Mouse (Mus musculus) heart, embryonic 13.5 days (tissue): ENCODE measurements around the gene Haspin. TPM values are rescaled to one million over a fixed set of nuclear protein-coding genes. Genes with fewer than 3 reads are reported as not detected.

Source experiments
- polyA plus RNA-seq: library from polyadenylated mRNA; unstranded; fragments of >200 nt; fragmentation: Nextera tagmentation; extraction: Ambion mirVana; gene quantifications from 2 replicates; pipeline ENCODE4 v1.2.1, GENCODE M21; 2015

Haspin gene
- polyA plus RNA-seq, 1 experiment from 2014 or later = 11.9 TPM

Other genes with a start within 250 kb of the Haspin start
- gene Atp2a3, start 177.1 kb downstream of the Haspin start, polyA plus RNA-seq = 3.9 and 4.0 TPM in 2 replicates
- 2.1 and 2.3 TPM in 2 replicates for gene P2rx1, start 139.2 kb downstream of the Haspin start, polyA plus RNA-seq
- gene Camkk1, start 119.3 kb downstream of the Haspin start, polyA plus RNA-seq = 2.2 and 3.0 TPM in 2 replicates
- gene Ncbp3, start 90.5 kb downstream of the Haspin start, polyA plus RNA-seq = 9.9 TPM in 2 replicates
- 0.24 and 0.27 TPM in 2 replicates for gene Itgae, start 47.7 kb downstream of the Haspin start, polyA plus RNA-seq
- gene P2rx5, start 22.1 kb upstream of the Haspin start, polyA plus RNA-seq = 1.1 and 2.0 TPM in 2 replicates
- 93.0 and 101 TPM in 2 replicates for gene Emc6, start 38.7 kb upstream of the Haspin start, polyA plus RNA-seq
- 236 and 262 TPM in 2 replicates for gene Tax1bp3, start 38.8 kb upstream of the Haspin start, polyA plus RNA-seq
- 11.0 and 11.7 TPM in 2 replicates for gene Ctns, start 60.7 kb upstream of the Haspin start, polyA plus RNA-seq
- gene Shpk, start 61.2 kb upstream of the Haspin start, polyA plus RNA-seq = 0.56 and 0.60 TPM in 2 replicates
- not detected in 2 replicates for gene Trpv1, start 96.0 kb upstream of the Haspin start, polyA plus RNA-seq
- gene Trpv3, start 129.1 kb upstream of the Haspin start, polyA plus RNA-seq = 0.05 TPM in 1 of 2 replicates, not detected in the other
- gene Aspa, start 191.3 kb upstream of the Haspin start, polyA plus RNA-seq = 0.09 TPM in 1 of 2 replicates, not detected in the other
- gene Gm49340, start 191.4 kb upstream of the Haspin start, polyA plus RNA-seq = not detected in 2 replicates
- gene Spata22, start 191.4 kb upstream of the Haspin start, polyA plus RNA-seq = not detected in 2 replicates
- not detected in 2 replicates for gene Olfr20, start 212.5 kb upstream of the Haspin start, polyA plus RNA-seq
- gene Olfr376, start 233.0 kb upstream of the Haspin start, polyA plus RNA-seq = not detected in 2 replicates